In genomic region chr1:91044176-91044575, GRCm38 (mm10) we compare ENCODE assay signal across 19 mouse cellular contexts. TPM values are rescaled to one million over a fixed set of nuclear protein-coding genes. Genes with fewer than 3 reads are reported as not detected.
DNase-seq lines count a peak whose midpoint lies in the region; ATAC-seq and TF ChIP-seq lines count a peak whose summit lies in the region.
"Had no signal": no experiment of that assay in that cellular context is flagged by ENCODE, and none has a peak within 500 bp of the region (broad histone marks: within the 10 kb centered on the region; RNA-seq: fewer than 3 reads in every experiment).

No protein-coding gene starts in this region.

- H3K9ac ChIP-seq in heart, embryonic 13.5 days, result no peak overlapping the region
- H3K9ac ChIP-seq in lung, embryonic 14.5 days, result no peak overlapping the region
- H3K9ac ChIP-seq in lung, embryonic 15.5 days, result no peak overlapping the region
- H3K9ac ChIP-seq in stomach, embryonic 15.5 days, result no peak overlapping the region
- no peak overlapping the region for H3K9ac ChIP-seq in hindbrain, embryonic 12.5 days
- H3K9ac ChIP-seq: liver, embryonic 13.5 days had no signal

- no peak for DNase-seq in heart, postnatal 10 days
- peak; percentile 41 for DNase-seq in lung, embryonic 14.5 days
- DNase-seq in lung, postnatal 14 days, result no peak
- DNase-seq in cerebellum, postnatal 10 days, result no peak
- DNase-seq: B cell, adult 2 months; cerebellum, adult 9-11 months; gastrocnemius, postnatal 36 days; liver, embryonic 13.5 days; retina, postnatal 1 day had no signal

- peak overlapping the region; percentile 86 for H3K27ac ChIP-seq in heart, embryonic 13.5 days (replicated peaks)
- H3K27ac ChIP-seq in lung, embryonic 14.5 days (ENCODE audit: low read depth), result peak overlapping the region; percentile 39; the same call in 1 of the 2 replicates
- peak overlapping the region; percentile 54 for H3K27ac ChIP-seq in lung, embryonic 15.5 days
- peak overlapping the region; percentile 76 for H3K27ac ChIP-seq in stomach, embryonic 15.5 days
- no peak overlapping the region for H3K27ac ChIP-seq in hindbrain, embryonic 12.5 days
- H3K27ac ChIP-seq: kidney, postnatal 0 days; liver, embryonic 13.5 days had no signal

- WGBS in heart, embryonic 13.5 days, result 73% methylated on average over 10 of the region's 10 CpGs
- WGBS in lung, embryonic 14.5 days, result 60% methylated on average over 10 of the region's 10 CpGs
- 56% methylated on average over 10 of the region's 10 CpGs for WGBS in lung, embryonic 15.5 days
- 68% methylated on average over 10 of the region's 10 CpGs for WGBS in stomach, embryonic 15.5 days
- 88% methylated on average over 10 of the region's 10 CpGs for whole genome bisulfite sequencing in hindbrain, embryonic 12.5 days

- 0 out of 2 replicates have a peak, but pooled peaks cover 7% of the 10 kb centered on the region for H3K36me3 ChIP-seq in heart, embryonic 13.5 days
- H3K36me3 ChIP-seq in lung, embryonic 14.5 days (ENCODE audit: insufficient read depth), result no peaks in the 10 kb centered on the region
- no peaks in the 10 kb centered on the region for H3K36me3 ChIP-seq in lung, embryonic 15.5 days
- no peaks in the 10 kb centered on the region for H3K36me3 ChIP-seq in stomach, embryonic 15.5 days
- no peaks in the 10 kb centered on the region for H3K36me3 ChIP-seq in hindbrain, embryonic 12.5 days
- H3K36me3 ChIP-seq: hindbrain, embryonic 10.5 days; liver, embryonic 13.5 days had no signal

- no peaks in the 10 kb centered on the region for H3K9me3 ChIP-seq in heart, embryonic 13.5 days
- no peaks in the 10 kb centered on the region for H3K9me3 ChIP-seq in lung, embryonic 14.5 days (ENCODE audit: low read depth, low read length)
- no peaks in the 10 kb centered on the region for H3K9me3 ChIP-seq in lung, embryonic 15.5 days
- no peaks in the 10 kb centered on the region for H3K9me3 ChIP-seq in stomach, embryonic 15.5 days
- no peaks in the 10 kb centered on the region for H3K9me3 ChIP-seq in hindbrain, embryonic 12.5 days (replicated peaks)
- H3K9me3 ChIP-seq: hindbrain, embryonic 10.5 days; liver, embryonic 13.5 days; megakaryocyte, embryonic 14.5 days had no signal

- no peak overlapping the region for H3K4me2 ChIP-seq in heart, embryonic 13.5 days
- 0 out of 2 replicates have a peak overlapping the region, but pooled peaks have one; percentile 2 for H3K4me2 ChIP-seq in lung, embryonic 14.5 days
- 0 out of 2 replicates have a peak overlapping the region, but pooled peaks have one; percentile 7 for H3K4me2 ChIP-seq in lung, embryonic 15.5 days
- no peak overlapping the region for H3K4me2 ChIP-seq in stomach, embryonic 15.5 days
- H3K4me2 ChIP-seq in hindbrain, embryonic 12.5 days (replicated peaks), result no peak overlapping the region
- H3K4me2 ChIP-seq: liver, embryonic 13.5 days had no signal

- no peak overlapping the region for H3K4me3 ChIP-seq in heart, embryonic 13.5 days
- no peak overlapping the region for H3K4me3 ChIP-seq in lung, embryonic 14.5 days (ENCODE audit: low read depth, low read length)
- H3K4me3 ChIP-seq in lung, embryonic 15.5 days, result no peak overlapping the region
- no peak overlapping the region for H3K4me3 ChIP-seq in stomach, embryonic 15.5 days (replicated peaks)
- H3K4me3 ChIP-seq in hindbrain, embryonic 12.5 days, result no peak overlapping the region
- H3K4me3 ChIP-seq: hindbrain, embryonic 10.5 days; layer of hippocampus, adult 2 months; liver, embryonic 13.5 days; megakaryocyte, embryonic 14.5 days had no signal

- H3K27me3 ChIP-seq in heart, embryonic 13.5 days (replicated peaks), result no peaks in the 10 kb centered on the region
- H3K27me3 ChIP-seq in lung, embryonic 14.5 days (ENCODE audit: insufficient read depth, low read length), result no peaks in the 10 kb centered on the region
- no peaks in the 10 kb centered on the region for H3K27me3 ChIP-seq in lung, embryonic 15.5 days
- H3K27me3 ChIP-seq in stomach, embryonic 15.5 days (replicated peaks), result no peaks in the 10 kb centered on the region
- H3K27me3 ChIP-seq in hindbrain, embryonic 12.5 days, result no peaks in the 10 kb centered on the region
- H3K27me3 ChIP-seq: liver, embryonic 13.5 days had no signal

- peaks cover 99% of the 10 kb centered on the region for H3K4me1 ChIP-seq in heart, embryonic 13.5 days
- H3K4me1 ChIP-seq in lung, embryonic 14.5 days (ENCODE audit: insufficient read depth), result peaks cover 16% of the 10 kb centered on the region
- peaks cover 54% of the 10 kb centered on the region for H3K4me1 ChIP-seq in lung, embryonic 15.5 days
- H3K4me1 ChIP-seq in stomach, embryonic 15.5 days, result peaks cover 18% of the 10 kb centered on the region
- peaks cover 6% of the 10 kb centered on the region for H3K4me1 ChIP-seq in hindbrain, embryonic 12.5 days

- no peak for TF ChIP-seq CTCF in lung, embryonic 14.5 days (IDR thresholded peaks at IDR 0.05; ENCODE audit: low read depth)

- intact Hi-C loops in heart, postnatal 10 days (cut with DNase I), result loop anchor here (5.0 kb wide), 1 partner anchor 72 kb away; no protein-coding TSS in a partner anchor

- ATAC-seq in heart, embryonic 13.5 days (ENCODE audit: extremely low read depth, insufficient number of reproducible peaks, low FRiP score, low TSS enrichment), result no peak
- peak; percentile 33; the same call in 1 of the 2 replicates for ATAC-seq in lung, embryonic 14.5 days (ENCODE audit: insufficient read depth)
- ATAC-seq in lung, embryonic 15.5 days (ENCODE audit: borderline replicate concordance, extremely low read depth, low FRiP score, low TSS enrichment), result 0 out of 2 replicates have a peak, but pooled peaks have one; percentile 7
- no peak for ATAC-seq in stomach, embryonic 15.5 days (ENCODE audit: insufficient read depth, low FRiP score, low read depth)
- no peak for ATAC-seq in hindbrain, embryonic 12.5 days (ENCODE audit: low FRiP score)
- ATAC-seq: forebrain, embryonic 14.5 days; midbrain, embryonic 16.5 days had no signal

RNA-seq across cellular contexts. Expression of gene Lrrfip1, which starts 45.6 kb away (rescaled TPM):
- 122 and 137 TPM in 2 replicates for polyA plus RNA-seq in heart, embryonic 13.5 days (2015; fragmentation: Nextera tagmentation; extraction: Ambion mirVana)
- 100 to 1,000 TPM; 172 to 186 TPM for total RNA-seq in heart, postnatal 10 days (2021)
- 47.1 and 49.4 TPM in 2 replicates for polyA plus RNA-seq in lung, embryonic 14.5 days (2014; fragmentation: Nextera tagmentation; extraction: Ambion mirVana)
- polyA plus RNA-seq in lung, embryonic 15.5 days (2015; fragmentation: Nextera tagmentation; extraction: Ambion mirVana), result 54.8 and 60.6 TPM in 2 replicates
- polyA plus RNA-seq in stomach, embryonic 15.5 days (2015; fragmentation: Nextera tagmentation; extraction: Ambion mirVana), result 64.9 and 65.4 TPM in 2 replicates
- 26.0 and 32.0 TPM in 2 replicates for polyA plus RNA-seq in hindbrain, embryonic 12.5 days (2016; fragmentation: Nextera tagmentation; extraction: Ambion mirVana)

Comparison
In these comparisons a context has a peak if more than half of its experiments do, and no peak if none do; other contexts are left out.
1. ATAC-seq: peak in lung, embryonic 14.5 days (single experiment) and lung, embryonic 15.5 days (single experiment); none in heart, embryonic 13.5 days (single experiment), stomach, embryonic 15.5 days (single experiment) and hindbrain, embryonic 12.5 days (single experiment).
2. H3K4me2 ChIP-seq: peak in lung, embryonic 14.5 days (single experiment) and lung, embryonic 15.5 days (single experiment); none in heart, embryonic 13.5 days (single experiment), stomach, embryonic 15.5 days (single experiment) and hindbrain, embryonic 12.5 days (single experiment).